Mouse (Mus musculus) liver, embryonic 16.5 days (tissue): ENCODE data around the gene Gstm5. TPM values are rescaled to one million over a fixed set of nuclear protein-coding genes. Genes with fewer than 3 reads are reported as not detected.

ENCODE experiments used
- ATAC-seq: fragments of 200-750 bp; cut with Nextera tagmentation; 2 replicates; pipeline ENCODE4 v1.8.0; 2017; ENCODE audit warnings: low read depth, mild to moderate bottlenecking, moderate number of reproducible peaks, moderate library complexity
- H3K27ac ChIP-seq: fragments of 300-500 bp; sonication (generic); 2 replicates; pipeline ENCODE4 v1.5.1; 2014; ENCODE audit warnings: mild to moderate bottlenecking, low read length
- H3K27me3 ChIP-seq: fragments of 300-500 bp; sonication (generic); 2 replicates; pipeline ENCODE4 v1.6.1; 2014; ENCODE audit warnings: low read depth, low read length, mixed read lengths; ENCODE audit not compliant: control insufficient read depth, insufficient read depth
- H3K36me3 ChIP-seq: fragments of 300-500 bp; sonication (generic); 2 replicates; pipeline ENCODE4 v1.6.1; 2014; ENCODE audit warnings: mild to moderate bottlenecking; ENCODE audit not compliant: control insufficient read depth, insufficient read depth
- H3K4me1 ChIP-seq: fragments of 300-500 bp; sonication (generic); 2 replicates; pipeline ENCODE4 v1.6.1; 2014; ENCODE audit warnings: low read depth, low read length, mixed read lengths; ENCODE audit not compliant: control insufficient read depth
- H3K4me2 ChIP-seq: fragments of 300-500 bp; sonication (generic); 2 replicates; pipeline ENCODE4 v1.6.1; 2014; ENCODE audit warnings: low read depth, low read length, mixed read lengths
- H3K4me3 ChIP-seq: fragments of 300-500 bp; sonication (generic); 2 replicates; pipeline ENCODE4 v1.5.1; 2014; ENCODE audit warnings: low read depth, mild to moderate bottlenecking, low read length
- H3K9ac ChIP-seq: fragments of 300-500 bp; sonication (generic); 2 replicates; pipeline ENCODE4 v1.6.1; 2014; ENCODE audit warnings: low read depth, low read length
- H3K9me3 ChIP-seq: fragments of 300-500 bp; sonication (generic); replicated peaks from 2 replicates; pipeline ENCODE4 v1.6.1; 2016; ENCODE audit warnings: low read length; ENCODE audit not compliant: control insufficient read depth
- WGBS: fragments of 180-500 bp; shearing (Covaris S2); extraction: QIAGEN DNeasy Blood & Tissue Kit; methylation state at CpG from one replicate; pipeline ENCODE4 v1.1.7; 2014; ENCODE audit not compliant: insufficient replicate concordance; 5-methylcytosine and 5-hydroxymethylcytosine counted together
- polyA plus RNA-seq: library from polyadenylated mRNA; unstranded; fragments of >200 nt; fragmentation: Nextera tagmentation; extraction: Ambion mirVana; gene quantifications from 2 replicates; pipeline ENCODE4 v1.2.1, GENCODE M21; 2015

Gstm5 gene
- polyA plus RNA-seq, 1 experiment from 2014 or later: 170 TPM

DNA sequence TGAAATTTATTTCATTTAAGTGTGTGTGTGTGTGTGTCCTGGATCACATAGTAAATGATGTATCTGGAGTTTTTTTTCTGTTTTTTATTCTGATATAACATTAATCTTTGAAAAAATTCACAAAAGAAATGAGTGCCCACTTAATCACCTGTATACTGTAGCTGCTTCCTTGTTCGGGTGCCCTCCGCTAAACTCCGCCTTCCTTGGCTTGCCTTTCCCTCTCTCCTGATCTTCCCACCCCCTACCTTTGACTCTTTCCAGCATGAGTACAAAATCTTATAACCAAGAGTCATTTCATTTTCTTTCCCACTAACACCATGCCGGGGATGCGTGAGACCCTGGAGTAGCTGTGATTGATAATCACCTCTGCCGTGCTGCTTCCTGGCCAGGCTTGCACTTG is 36.5 kb downstream of the Gstm5 start:
- Histone ChIP-seq H3K36me3 (no peaks in the 10 kb centered on the region), H3K4me1 (no peaks in the 10 kb centered on the region; the same call in 1 of the 2 replicates), H3K27me3 (no peaks in the 10 kb centered on the region), H3K9ac (no peak overlapping the region), H3K4me3 (no peak overlapping the region), H3K9me3 (no peaks in the 10 kb centered on the region), H3K4me2 (no peak overlapping the region), H3K27ac (no peak overlapping the region)
- ATAC-seq: no peak
- WGBS: 74% methylated on average over 6 of the region's 6 CpGs

DNA sequence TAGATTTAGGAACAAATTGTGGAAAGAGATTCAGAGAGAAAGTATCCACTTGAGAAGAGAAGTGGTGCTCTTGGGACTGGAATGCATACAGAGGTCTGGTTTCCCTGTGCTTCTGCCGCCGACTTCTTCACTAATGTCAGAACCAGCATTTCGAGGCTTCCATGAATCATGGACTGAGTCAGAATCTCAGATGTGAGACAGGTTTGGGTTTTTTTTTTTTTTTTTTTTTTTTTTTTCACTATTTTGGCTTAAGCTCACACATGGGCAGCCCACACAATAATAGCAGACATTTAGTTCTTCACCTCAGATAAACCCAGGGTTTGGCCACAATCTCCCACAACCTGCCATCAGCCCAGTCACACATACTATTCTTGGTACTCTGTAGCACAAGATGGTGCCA is 39.6 kb downstream of the Gstm5 start:
- H3K4me3 ChIP-seq: no peak overlapping the region
- no peak overlapping the region for H3K27ac ChIP-seq
- no peak for ATAC-seq
- no peaks in the 10 kb centered on the region for H3K36me3 ChIP-seq
- H3K9me3 ChIP-seq: no peaks in the 10 kb centered on the region
- H3K4me1 ChIP-seq: no peaks in the 10 kb centered on the region; the same call in none of the 2 replicates
- 65% methylated on average over 3 of the region's 3 CpGs for WGBS
- no peak overlapping the region for H3K4me2 ChIP-seq
- H3K9ac ChIP-seq: no peak overlapping the region
- H3K27me3 ChIP-seq: no peaks in the 10 kb centered on the region

GRCm38 (mm10) chr3:107935888-107936287 is 40.3 kb downstream of the Gstm5 start:
- Histone ChIP-seq H3K27ac (no peak overlapping the region), H3K9ac (no peak overlapping the region), H3K36me3 (no peaks in the 10 kb centered on the region), H3K9me3 (no peaks in the 10 kb centered on the region), H3K4me3 (no peak overlapping the region), H3K4me1 (no peaks in the 10 kb centered on the region; the same call in none of the 2 replicates), H3K27me3 (no peaks in the 10 kb centered on the region), H3K4me2 (no peak overlapping the region)
- no peak for ATAC-seq
- WGBS: 15% methylated on average over 3 of the region's 3 CpGs

DNA sequence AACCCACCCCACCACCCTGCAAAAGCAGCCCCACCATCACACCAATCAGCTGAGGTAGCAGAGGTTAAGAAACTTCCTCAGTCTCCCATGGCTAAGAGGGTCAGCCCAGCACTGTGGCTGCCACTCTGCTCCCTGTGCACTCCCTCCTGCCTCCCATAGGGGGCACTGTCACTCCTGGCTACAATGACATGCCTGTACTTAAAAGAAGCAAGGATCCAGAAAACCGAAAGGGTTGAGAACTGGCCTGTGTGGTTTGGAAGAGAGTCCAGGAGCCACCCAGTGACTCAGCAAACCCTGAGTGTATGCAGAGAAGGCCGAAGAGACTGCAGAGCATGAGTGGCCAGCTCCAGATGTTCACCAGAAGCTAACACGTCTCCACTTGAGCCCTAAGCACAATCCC is 43.8 kb downstream of the Gstm5 start:
- Histone ChIP-seq H3K27me3 (no peaks in the 10 kb centered on the region), H3K4me2 (no peak overlapping the region), H3K9ac (no peak overlapping the region), H3K36me3 (no peaks in the 10 kb centered on the region), H3K4me3 (no peak overlapping the region), H3K4me1 (no peaks in the 10 kb centered on the region; the same call in 1 of the 2 replicates), H3K27ac (no peak overlapping the region), H3K9me3 (no peaks in the 10 kb centered on the region)
- ATAC-seq: no peak
- WGBS: 24% methylated on average over 3 of the region's 3 CpGs

- no peak overlapping the region for H3K4me3 ChIP-seq
- no peaks in the 10 kb centered on the region; the same call in 1 of the 2 replicates for H3K4me1 ChIP-seq
- H3K9ac ChIP-seq: no peak overlapping the region
- no peak overlapping the region for H3K4me2 ChIP-seq
- H3K27ac ChIP-seq: no peak overlapping the region
- H3K9me3 ChIP-seq: no peaks in the 10 kb centered on the region
- 46% methylated on average over 4 of the region's 4 CpGs for WGBS
- H3K27me3 ChIP-seq: no peaks in the 10 kb centered on the region
- H3K36me3 ChIP-seq: no peaks in the 10 kb centered on the region
- no peak for ATAC-seq
Measured at GRCm38 (mm10) chr3:107939830-107940229, 44.2 kb downstream of the Gstm5 start.

DNA sequence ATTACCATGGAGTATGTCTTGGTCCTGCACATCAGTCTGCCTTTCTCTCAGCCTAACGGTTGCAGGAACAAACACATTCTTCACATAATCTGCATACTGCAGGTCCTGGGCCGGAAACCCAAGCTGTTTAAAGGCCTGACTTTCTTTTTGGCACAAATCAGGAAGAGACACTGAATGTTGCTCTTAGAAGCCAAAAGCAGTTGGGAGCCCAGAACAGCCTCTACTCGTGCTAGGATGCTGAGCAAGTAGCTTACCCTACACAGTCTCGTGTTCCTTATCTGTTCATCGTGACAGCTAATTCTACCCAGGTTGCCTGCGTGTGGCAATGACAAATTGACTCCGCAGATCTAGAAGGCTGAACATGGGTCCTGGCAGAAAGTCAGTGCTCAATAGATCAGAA is 44.9 kb downstream of the Gstm5 start:
- no peak for ATAC-seq
- Histone ChIP-seq H3K27me3 (no peaks in the 10 kb centered on the region), H3K4me1 (no peaks in the 10 kb centered on the region; the same call in 1 of the 2 replicates), H3K9ac (no peak overlapping the region), H3K27ac (no peak overlapping the region), H3K36me3 (no peaks in the 10 kb centered on the region), H3K4me3 (no peak overlapping the region), H3K4me2 (no peak overlapping the region), H3K9me3 (no peaks in the 10 kb centered on the region)
- 56% methylated on average over 7 of the region's 7 CpGs for WGBS

DNA sequence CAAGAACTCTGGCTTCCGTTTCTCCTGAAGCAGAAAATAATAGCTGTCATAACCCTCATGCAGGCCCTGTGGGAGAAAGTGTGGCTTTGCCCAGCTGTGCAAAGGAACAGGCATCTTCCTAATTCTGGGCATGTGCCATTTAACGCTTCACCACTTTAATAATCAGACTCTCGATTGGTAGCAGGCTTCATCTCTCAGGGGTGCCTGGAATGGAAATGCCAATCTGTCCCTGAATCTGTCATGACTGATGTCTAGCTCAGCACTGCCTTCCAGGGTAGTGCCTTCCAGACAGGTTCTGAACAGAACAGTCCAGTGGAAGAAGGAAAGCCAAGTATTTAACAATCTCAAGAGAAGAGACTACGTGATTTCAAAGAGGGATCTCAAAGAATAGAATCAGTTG is 45.6 kb downstream of the Gstm5 start:
- no peak for ATAC-seq
- WGBS: 63% methylated on average over 4 of the region's 4 CpGs
- Histone ChIP-seq H3K36me3 (no peaks in the 10 kb centered on the region), H3K4me1 (no peaks in the 10 kb centered on the region; the same call in 1 of the 2 replicates), H3K27ac (no peak overlapping the region), H3K27me3 (no peaks in the 10 kb centered on the region), H3K9me3 (no peaks in the 10 kb centered on the region), H3K9ac (no peak overlapping the region), H3K4me2 (no peak overlapping the region), H3K4me3 (no peak overlapping the region)

- no peak within 1 kb of the TSS for H3K9ac ChIP-seq
- H3K4me3 ChIP-seq: peak within 1 kb of the TSS; percentile 14; the same call in 1 of the 2 replicates
- no peaks in the 10 kb centered on the region for H3K36me3 ChIP-seq
- no peaks in the 10 kb centered on the region; the same call in 1 of the 2 replicates for H3K4me1 ChIP-seq
- no peaks in the 10 kb centered on the region for H3K9me3 ChIP-seq
- whole genome bisulfite sequencing: 27% methylated on average over 20 of the region's 20 CpGs
- H3K4me2 ChIP-seq: peak within 1 kb of the TSS; percentile 44
- peak; percentile 77 for ATAC-seq
- 0 out of 2 replicates have a peak within 1 kb of the TSS, but pooled peaks have one; percentile 29 for H3K27ac ChIP-seq
- no peaks in the 10 kb centered on the region for H3K27me3 ChIP-seq
Measured at GRCm38 (mm10) chr3:107943239-107943990, 47.8 kb downstream of the Gstm5 start, which contains the start of gene Gstm6. TSS of gene Gstm6 (minus strand) at chr3:107943749.

DNA sequence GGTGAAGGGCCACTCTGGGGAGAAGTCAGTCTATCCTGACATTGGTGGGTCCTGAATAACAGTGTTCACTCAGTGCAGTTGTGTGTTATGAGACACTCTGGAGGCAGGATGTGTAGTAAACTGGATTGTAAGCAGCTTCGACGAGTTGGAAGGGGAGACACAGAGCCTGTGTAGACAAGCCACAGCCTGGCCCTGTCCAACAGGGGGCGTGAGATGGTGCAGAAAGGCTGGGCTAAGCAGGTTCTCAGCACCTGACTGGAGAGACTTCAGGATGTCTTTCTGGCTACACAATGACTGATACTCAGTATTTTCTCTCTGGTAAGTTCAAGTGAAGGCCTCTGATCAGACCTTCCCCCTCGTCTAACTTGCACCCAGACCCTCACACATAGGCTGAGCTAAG is 50.1 kb downstream of the Gstm5 start:
- WGBS: 37% methylated on average over 4 of the region's 4 CpGs
- H3K9me3 ChIP-seq: no peaks in the 10 kb centered on the region
- no peaks in the 10 kb centered on the region for H3K27me3 ChIP-seq
- H3K4me1 ChIP-seq: no peaks in the 10 kb centered on the region
- no peak overlapping the region for H3K27ac ChIP-seq
- no peak overlapping the region for H3K9ac ChIP-seq
- H3K4me3 ChIP-seq: no peak overlapping the region
- ATAC-seq: no peak
- H3K4me2 ChIP-seq: no peak overlapping the region
- H3K36me3 ChIP-seq: no peaks in the 10 kb centered on the region
